Mouse (Mus musculus) midbrain, embryonic 10.5 days (tissue): ENCODE data around the gene Tnrc6a. TPM values are rescaled to one million over a fixed set of nuclear protein-coding genes. Genes with fewer than 3 reads are reported as not detected.

Experiments used
- DNase-seq: peaks from one replicate; pipeline ENCODE4 v3.0.0-alpha.2; 2017; ENCODE audit warnings: low spot score
- H3K27ac ChIP-seq: fragments of 300-500 bp; sonication (generic); replicated peaks from 2 replicates; pipeline ENCODE4 v1.5.1; 2016; ENCODE audit warnings: mild to moderate bottlenecking
- H3K27me3 ChIP-seq: fragments of 300-500 bp; sonication (generic); 2 replicates; pipeline ENCODE4 v1.6.1; 2016; ENCODE audit warnings: low read depth, mild to moderate bottlenecking; ENCODE audit not compliant: poor library complexity, severe bottlenecking
- H3K36me3 ChIP-seq: fragments of 300-500 bp; sonication (generic); 2 replicates; pipeline ENCODE4 v1.6.1; 2016; ENCODE audit warnings: mild to moderate bottlenecking, moderate library complexity
- H3K4me1 ChIP-seq: fragments of 300-500 bp; sonication (generic); 2 replicates; pipeline ENCODE4 v1.6.1; 2016
- H3K4me3 ChIP-seq: fragments of 300-500 bp; sonication (generic); 2 replicates; pipeline ENCODE4 v1.5.1; 2016; ENCODE audit warnings: mild to moderate bottlenecking, moderate library complexity
- H3K9me3 ChIP-seq: fragments of 300-500 bp; sonication (generic); replicated peaks from 2 replicates; pipeline ENCODE4 v1.6.1; 2016; ENCODE audit warnings: mild to moderate bottlenecking
- WGBS: fragments of 180-500 bp; shearing (Covaris S2); methylation state at CpG from one replicate; pipeline ENCODE4 v1.1.7; 2016; 5-methylcytosine and 5-hydroxymethylcytosine counted together
- polyA plus RNA-seq: library from polyadenylated mRNA; unstranded; fragments of >200 nt; fragmentation: Nextera tagmentation; extraction: Ambion mirVana; gene quantifications from 2 replicates; pipeline ENCODE4 v1.2.1, GENCODE M21; 2016

Gene Tnrc6a
- polyA plus RNA-seq, 1 experiment from 2014 or later, result 57.2 TPM

GRCm38 (mm10) chr7:123200722-123201121 is 77.0 kb downstream of the Tnrc6a start:
- WGBS, result 86% methylated on average over 9 of the region's 9 CpGs
- Histone ChIP-seq H3K27me3 (no peaks in the 10 kb centered on the region), H3K36me3 (peaks cover 4% of the 10 kb centered on the region), H3K4me3 (no peak overlapping the region), H3K27ac (no peak overlapping the region), H3K9me3 (no peaks in the 10 kb centered on the region), H3K4me1 (no peaks in the 10 kb centered on the region)
- DNase-seq, result no peak

- H3K4me3 ChIP-seq, result no peak overlapping the region
- H3K27me3 ChIP-seq, result no peaks in the 10 kb centered on the region
- DNase-seq, result peak; percentile 66
- H3K4me1 ChIP-seq, result no peaks in the 10 kb centered on the region
- H3K36me3 ChIP-seq, result no peaks in the 10 kb centered on the region
- H3K27ac ChIP-seq, result no peak overlapping the region
- H3K9me3 ChIP-seq, result no peaks in the 10 kb centered on the region
- WGBS, result 38% methylated on average over 14 of the region's 14 CpGs
Observed at GRCm38 (mm10) chr7:123205261-123205660, 81.6 kb downstream of the Tnrc6a start.

GRCm38 (mm10) chr7:123207561-123207960 is 83.9 kb downstream of the Tnrc6a start:
- no peaks in the 10 kb centered on the region for H3K27me3 ChIP-seq
- H3K27ac ChIP-seq, result no peak overlapping the region
- no peaks in the 10 kb centered on the region for H3K36me3 ChIP-seq
- no peak overlapping the region for H3K4me3 ChIP-seq
- H3K9me3 ChIP-seq, result no peaks in the 10 kb centered on the region
- H3K4me1 ChIP-seq, result no peaks in the 10 kb centered on the region
- 84% methylated on average over 6 of the region's 6 CpGs for WGBS
- DNase-seq, result no peak

GRCm38 (mm10) chr7:123209864-123210263 is 86.2 kb downstream of the Tnrc6a start:
- Histone ChIP-seq H3K36me3 (no peaks in the 10 kb centered on the region), H3K4me1 (peaks cover 13% of the 10 kb centered on the region), H3K4me3 (no peak overlapping the region), H3K27me3 (no peaks in the 10 kb centered on the region), H3K27ac (no peak overlapping the region), H3K9me3 (no peaks in the 10 kb centered on the region)
- no peak for DNase-seq
- 80% methylated on average over 9 of the region's 9 CpGs for WGBS

- 62% methylated on average over 5 of the region's 5 CpGs for WGBS
- no peak overlapping the region for H3K4me3 ChIP-seq
- H3K4me1 ChIP-seq, result peaks cover 15% of the 10 kb centered on the region
- no peaks in the 10 kb centered on the region for H3K9me3 ChIP-seq
- no peaks in the 10 kb centered on the region for H3K27me3 ChIP-seq
- H3K27ac ChIP-seq, result no peak overlapping the region
- no peak for DNase-seq
- no peaks in the 10 kb centered on the region for H3K36me3 ChIP-seq
Observed at GRCm38 (mm10) chr7:123211461-123211860, 87.8 kb downstream of the Tnrc6a start.

- Histone ChIP-seq H3K27ac (no peak overlapping the region), H3K4me3 (no peak overlapping the region), H3K27me3 (no peaks in the 10 kb centered on the region), H3K4me1 (peaks cover 16% of the 10 kb centered on the region), H3K36me3 (no peaks in the 10 kb centered on the region), H3K9me3 (no peaks in the 10 kb centered on the region)
- no peak for DNase-seq
- WGBS, result 87% methylated on average over 5 of the region's 5 CpGs
Observed at GRCm38 (mm10) chr7:123212316-123212715, 88.6 kb downstream of the Tnrc6a start.

GRCm38 (mm10) chr7:123214365-123215075 is 90.8 kb downstream of the Tnrc6a start, which contains the start of gene Slc5a11:
Gene Slc5a11 (plus strand): TSS chr7:123214780.
- WGBS, result 30% methylated on average over 8 of the region's 8 CpGs
- Histone ChIP-seq H3K27ac (peak within 1 kb of the TSS; percentile 75), H3K36me3 (no peaks in the 10 kb centered on the region), H3K4me1 (peaks cover 38% of the 10 kb centered on the region), H3K27me3 (no peaks in the 10 kb centered on the region), H3K9me3 (no peaks in the 10 kb centered on the region), H3K4me3 (no peak within 1 kb of the TSS)
- no peak for DNase-seq

- no peak for DNase-seq
- H3K27me3 ChIP-seq, result no peaks in the 10 kb centered on the region
- H3K27ac ChIP-seq, result no peak overlapping the region
- 72% methylated on average over 2 of the region's 2 CpGs for WGBS
- H3K36me3 ChIP-seq, result no peaks in the 10 kb centered on the region
- no peak overlapping the region for H3K4me3 ChIP-seq
- H3K4me1 ChIP-seq, result peaks cover 42% of the 10 kb centered on the region
- no peaks in the 10 kb centered on the region for H3K9me3 ChIP-seq
Observed at GRCm38 (mm10) chr7:123215138-123215537, 91.5 kb downstream of the Tnrc6a start.

- no peak overlapping the region for H3K4me3 ChIP-seq
- DNase-seq, result no peak
- H3K27me3 ChIP-seq, result no peaks in the 10 kb centered on the region
- peak overlapping the region; percentile 78; the same call in 1 of the 2 replicates for H3K27ac ChIP-seq
- WGBS, result 77% methylated on average over 7 of the region's 7 CpGs
- peaks cover 42% of the 10 kb centered on the region for H3K4me1 ChIP-seq
- no peaks in the 10 kb centered on the region for H3K9me3 ChIP-seq
- no peaks in the 10 kb centered on the region for H3K36me3 ChIP-seq
Observed at GRCm38 (mm10) chr7:123217448-123218354, 94.0 kb downstream of the Tnrc6a start.

GRCm38 (mm10) chr7:123218620-123219019 is 94.9 kb downstream of the Tnrc6a start:
- Histone ChIP-seq H3K27ac (peak overlapping the region; percentile 78), H3K4me1 (peaks cover 41% of the 10 kb centered on the region), H3K4me3 (no peak overlapping the region), H3K9me3 (no peaks in the 10 kb centered on the region), H3K27me3 (no peaks in the 10 kb centered on the region), H3K36me3 (no peaks in the 10 kb centered on the region)
- WGBS, result 29% methylated on average over 6 of the region's 6 CpGs
- DNase-seq, result peak; percentile 53

- Histone ChIP-seq H3K27me3 (no peaks in the 10 kb centered on the region), H3K4me3 (no peak overlapping the region), H3K9me3 (no peaks in the 10 kb centered on the region), H3K4me1 (peaks cover 27% of the 10 kb centered on the region), H3K36me3 (no peaks in the 10 kb centered on the region), H3K27ac (0 out of 2 replicates have a peak overlapping the region, but pooled peaks have one; percentile 78)
- 82% methylated on average over 13 of the region's 13 CpGs for WGBS
- no peak for DNase-seq
Observed at GRCm38 (mm10) chr7:123219781-123220632, 96.3 kb downstream of the Tnrc6a start.

GRCm38 (mm10) chr7:123220633-123220942 is 96.9 kb downstream of the Tnrc6a start:
- WGBS, result 71% methylated on average over 2 of the region's 2 CpGs
- Histone ChIP-seq H3K27ac (no peak overlapping the region), H3K36me3 (no peaks in the 10 kb centered on the region), H3K9me3 (no peaks in the 10 kb centered on the region), H3K27me3 (no peaks in the 10 kb centered on the region), H3K4me3 (no peak overlapping the region), H3K4me1 (peaks cover 26% of the 10 kb centered on the region)
- no peak for DNase-seq
